Mouse (Mus musculus) layer of hippocampus, adult 11-12 months (tissue): ENCODE results near the gene Sin3a.

Experiments
- DNase-seq: peaks from one replicate; pipeline ENCODE4 v3.0.0; 2022; ENCODE audit warnings: low spot score

Sin3a gene

GRCm38 (mm10) chr9:57137777-57138176 lies 65.9 kb downstream of the Sin3a start:
- DNase-seq = no peak

GRCm38 (mm10) chr9:57138507-57138906 lies 66.7 kb downstream of the Sin3a start:
- DNase-seq = no peak

- DNase-seq = no peak
These were observed 67.3 kb downstream of the Sin3a start for GRCm38 (mm10) chr9:57139110-57139509.

GRCm38 (mm10) chr9:57139571-57139970 lies 67.7 kb downstream of the Sin3a start:
- DNase-seq = no peak

GRCm38 (mm10) chr9:57141417-57142353 lies 69.8 kb downstream of the Sin3a start:
- DNase-seq = no peak

GRCm38 (mm10) chr9:57143212-57143611 lies 71.4 kb downstream of the Sin3a start:
- DNase-seq = no peak

GRCm38 (mm10) chr9:57144830-57145229 lies 73.0 kb downstream of the Sin3a start:
- DNase-seq = peak; percentile 6

GRCm38 (mm10) chr9:57146451-57147066 lies 74.7 kb downstream of the Sin3a start:
- no peak for DNase-seq

- DNase-seq = no peak
These were observed 75.6 kb downstream of the Sin3a start for GRCm38 (mm10) chr9:57147205-57148143.

- DNase-seq = peak; percentile 94
These were observed 76.5 kb downstream of the Sin3a start, which contains the start of gene Neil1 for GRCm38 (mm10) chr9:57148144-57148878. Gene Neil1 (minus strand): TSS chr9:57148305.

- no peak for DNase-seq
These were observed 77.2 kb downstream of the Sin3a start for GRCm38 (mm10) chr9:57149021-57149420.

- no peak for DNase-seq
These were observed 78.4 kb downstream of the Sin3a start for GRCm38 (mm10) chr9:57150192-57150591.

- no peak for DNase-seq
These were observed 80.5 kb downstream of the Sin3a start for GRCm38 (mm10) chr9:57152331-57152730.

GRCm38 (mm10) chr9:57156383-57156782 lies 84.5 kb downstream of the Sin3a start:
- DNase-seq = no peak

GRCm38 (mm10) chr9:57156823-57157222 lies 85.0 kb downstream of the Sin3a start:
- no peak for DNase-seq

- no peak for DNase-seq
These were observed 85.7 kb downstream of the Sin3a start for GRCm38 (mm10) chr9:57157499-57157898.

GRCm38 (mm10) chr9:57158013-57158470 lies 86.2 kb downstream of the Sin3a start, which contains the start of gene Commd4:
Gene Commd4 (minus strand): TSS chr9:57158331.
- peak; percentile 97 for DNase-seq

GRCm38 (mm10) chr9:57158506-57158905 lies 86.7 kb downstream of the Sin3a start:
- no peak for DNase-seq

GRCm38 (mm10) chr9:57162496-57162895 lies 90.7 kb downstream of the Sin3a start:
- no peak for DNase-seq

GRCm38 (mm10) chr9:57163137-57163536 lies 91.3 kb downstream of the Sin3a start:
- DNase-seq = no peak

GRCm38 (mm10) chr9:57166173-57166572 lies 94.3 kb downstream of the Sin3a start:
- no peak for DNase-seq
